Mouse (Mus musculus): ENCODE results near the gene A930004D18Rik.

Gene A930004D18Rik

GRCm38 (mm10) chr2:18033166-18034108, 4.1 kb downstream of the A930004D18Rik start:
- no peak for DNase-seq

- no peak for DNase-seq
Measured at GRCm38 (mm10) chr2:18032538-18032895, 5.0 kb downstream of the A930004D18Rik start.

GRCm38 (mm10) chr2:18031831-18032537, 5.6 kb downstream of the A930004D18Rik start:
- no peak for DNase-seq

- no peak for DNase-seq
Measured at GRCm38 (mm10) chr2:18031271-18031821, 6.2 kb downstream of the A930004D18Rik start.

- DNase-seq: no peak
Measured at GRCm38 (mm10) chr2:18030581-18030980, 7.0 kb downstream of the A930004D18Rik start.

GRCm38 (mm10) chr2:18029656-18030055, 7.9 kb downstream of the A930004D18Rik start:
- DNase-seq: no peak

GRCm38 (mm10) chr2:18028140-18029021, 9.2 kb downstream of the A930004D18Rik start:
- DNase-seq: peak; percentile 85

GRCm38 (mm10) chr2:18027448-18028139, 9.9 kb downstream of the A930004D18Rik start:
- peak; percentile 92 for DNase-seq

GRCm38 (mm10) chr2:18026116-18026947, 11.2 kb downstream of the A930004D18Rik start:
- DNase-seq: peak; percentile 44

GRCm38 (mm10) chr2:18025781-18026115, 11.8 kb downstream of the A930004D18Rik start:
- DNase-seq: no peak

GRCm38 (mm10) chr2:18025116-18025515, 12.4 kb downstream of the A930004D18Rik start:
- DNase-seq: no peak

- DNase-seq: no peak
Measured at GRCm38 (mm10) chr2:18022886-18023285, 14.7 kb downstream of the A930004D18Rik start.

GRCm38 (mm10) chr2:18019122-18019521, 18.4 kb downstream of the A930004D18Rik start:
- DNase-seq: no peak

GRCm38 (mm10) chr2:18017321-18017720, 20.2 kb downstream of the A930004D18Rik start:
- DNase-seq: no peak

GRCm38 (mm10) chr2:18016639-18017038, 20.9 kb downstream of the A930004D18Rik start:
- no peak for DNase-seq

- DNase-seq: no peak
Measured at GRCm38 (mm10) chr2:18015581-18015980, 22.0 kb downstream of the A930004D18Rik start.

- DNase-seq: no peak
Measured at GRCm38 (mm10) chr2:18012866-18013265, 24.7 kb downstream of the A930004D18Rik start.

GRCm38 (mm10) chr2:18011226-18011625, 26.3 kb downstream of the A930004D18Rik start:
- no peak for DNase-seq

- no peak for DNase-seq
Measured at GRCm38 (mm10) chr2:18005137-18005536, 32.4 kb downstream of the A930004D18Rik start.

- DNase-seq: no peak
Measured at GRCm38 (mm10) chr2:18004286-18004685, 33.3 kb downstream of the A930004D18Rik start.

GRCm38 (mm10) chr2:18002306-18002705, 35.2 kb downstream of the A930004D18Rik start:
- no peak for DNase-seq
